Mouse (Mus musculus) kidney, adult 18-20 months (tissue): ENCODE measurements at regions not wholly inside any gene's neighbourhood (a gene's known extent, or its start where the extent isn't known, plus 50 kb on each side); places are given as distances from the start of the nearest gene placed in this dataset.

ENCODE experiments used
- DNase-seq: peaks from one replicate; pipeline ENCODE4 v3.0.0; 2021

DNA sequence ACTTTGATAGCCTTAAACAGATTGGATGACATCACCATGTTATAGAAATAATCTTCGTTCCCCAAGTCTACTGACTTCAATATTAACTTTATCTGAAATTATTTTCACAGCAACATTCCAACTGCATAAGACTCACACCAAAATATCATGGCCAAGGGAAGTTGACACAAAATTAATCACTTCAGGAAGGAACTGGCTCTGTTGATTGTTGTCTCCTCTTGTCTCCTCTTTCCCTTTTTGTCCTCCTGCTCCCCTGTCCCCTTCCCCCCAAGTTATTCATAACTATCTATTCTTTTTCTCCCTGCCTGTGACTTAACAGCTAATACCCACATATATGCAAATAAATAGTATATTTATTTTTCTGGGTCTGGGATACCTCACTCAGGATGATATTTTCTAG is 67.6 kb upstream of the Arsj start:
- DNase-seq: no peak

DNA sequence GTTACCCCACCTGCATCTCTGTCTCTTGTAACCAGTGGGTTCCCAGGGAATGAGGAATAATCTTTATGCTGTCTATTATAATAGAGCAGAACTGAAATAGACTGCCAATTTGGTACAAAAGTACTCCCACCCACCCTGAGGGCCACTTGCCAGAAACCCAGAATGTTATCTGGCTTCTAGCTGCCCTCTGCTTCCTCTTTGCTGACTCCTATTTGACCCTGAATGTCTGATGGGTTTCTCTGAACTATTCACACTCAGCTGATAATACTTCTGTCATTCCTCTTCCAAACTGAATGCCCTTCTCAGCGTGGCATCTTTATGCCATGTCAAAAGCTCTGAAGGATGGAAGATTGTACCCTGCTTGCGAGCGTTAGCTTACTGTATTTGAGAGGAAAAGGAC is 64.2 kb upstream of the Arsj start:
- DNase-seq: no peak

DNA sequence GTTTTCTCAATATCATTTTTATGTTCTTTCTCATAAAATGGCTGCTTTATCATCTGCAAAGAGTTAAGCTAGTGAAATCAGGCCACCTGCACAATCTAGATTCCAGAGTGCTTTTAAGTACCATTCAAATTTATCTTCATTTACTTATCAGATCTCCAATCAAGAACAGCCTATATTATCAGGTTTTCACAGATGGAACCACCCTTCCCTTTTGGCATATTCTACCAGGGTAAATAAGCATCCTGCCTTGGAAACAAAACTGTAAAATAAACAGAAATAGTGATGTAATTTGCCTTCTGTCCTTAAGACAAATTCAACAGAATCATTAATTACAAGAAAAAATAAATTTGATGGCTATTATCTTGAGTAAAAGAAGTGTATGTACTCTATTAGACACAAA is 55.2 kb upstream of the Arsj start:
- no peak for DNase-seq
